10 mouse cellular contexts compared by ENCODE assay signal in genomic region chr17:32753634-32754033, GRCm38 (mm10). TPM values are rescaled to one million over a fixed set of nuclear protein-coding genes. Genes with fewer than 3 reads are reported as not detected.
A peak's percentile ranks its signal among the peaks of the same experiment; 100 is the strongest.
DNase-seq lines count a peak whose midpoint lies in the region; ATAC-seq and TF ChIP-seq lines count a peak whose summit lies in the region.
"Had no signal": no experiment of that assay in that cellular context is flagged by ENCODE, and none has a peak within 500 bp of the region (broad histone marks: within the 10 kb centered on the region; RNA-seq: fewer than 3 reads in every experiment).

No protein-coding gene starts in this region.

- no peak overlapping the region for H3K9ac ChIP-seq in lung, postnatal 0 days (replicated peaks; ENCODE audit: low read depth)
- H3K9ac ChIP-seq: neural tube, embryonic 13.5 days had no signal

- no peak overlapping the region for H3K4me2 ChIP-seq in lung, postnatal 0 days (replicated peaks; ENCODE audit: low read depth, low read length)
- H3K4me2 ChIP-seq: neural tube, embryonic 13.5 days had no signal

- ATAC-seq in lung, postnatal 0 days = peak; percentile 43

- peak; percentile 60 for TF ChIP-seq CTCF in lung, postnatal 0 days (IDR thresholded peaks at IDR 0.05)

- no peak overlapping the region for H3K4me3 ChIP-seq in lung, postnatal 0 days (ENCODE audit: low read depth, low read length)
- H3K4me3 ChIP-seq: neural tube, embryonic 13.5 days had no signal

- no peaks in the 10 kb centered on the region for H3K36me3 ChIP-seq in lung, postnatal 0 days (ENCODE audit: insufficient read depth, low read length)
- H3K36me3 ChIP-seq: G1E; neural tube, embryonic 13.5 days had no signal

- H3K9me3 ChIP-seq in lung, postnatal 0 days (ENCODE audit: low read length) = no peaks in the 10 kb centered on the region
- H3K9me3 ChIP-seq: G1E; neural tube, embryonic 13.5 days had no signal

- DNase-seq in cerebellum, postnatal 25 days = peak; percentile 13 to 42
- no peak for DNase-seq in cerebellum, adult 11 months
- peak; percentile 4 for DNase-seq in ovary, adult 18-20 months (ENCODE audit: low spot score)
- no peak for DNase-seq in ovary, postnatal 10 days (ENCODE audit: low spot score)
- DNase-seq in heart, postnatal 14 days = peak; percentile 19 to 34
- DNase-seq in lung, postnatal 0 days (ENCODE audit: low spot score) = peak; percentile 41
- no peak for DNase-seq in T-cell, adult 2 months (ENCODE audit: low spot score)
- DNase-seq in frontal cortex, adult 2 months (ENCODE audit: extremely low spot score in 1 of 2, low spot score in 1 of 2) = no peak

- H3K4me1 ChIP-seq in lung, postnatal 0 days (ENCODE audit: insufficient read depth, low read depth, low read length) = no peaks in the 10 kb centered on the region
- H3K4me1 ChIP-seq: neural tube, embryonic 13.5 days had no signal

- TF ChIP-seq EP300 in lung, postnatal 0 days (IDR thresholded peaks at IDR 0.05) = no peak

- no peak overlapping the region for H3K27ac ChIP-seq in lung, postnatal 0 days (ENCODE audit: low read length)
- H3K27ac ChIP-seq: neural tube, embryonic 13.5 days had no signal

- WGBS in lung, postnatal 0 days = 14% methylated on average over 12 of the region's 12 CpGs

- no peaks in the 10 kb centered on the region for H3K27me3 ChIP-seq in lung, postnatal 0 days (replicated peaks; ENCODE audit: insufficient read depth, low read length)
- H3K27me3 ChIP-seq: neural tube, embryonic 13.5 days had no signal

- intact Hi-C loops in heart, postnatal 14 days (cut with DNase I) = loop anchor here (10.0 kb wide), 1 partner anchor 111 kb away; no protein-coding TSS in a partner anchor

RNA-seq across cellular contexts. Expression of gene Zfp871, which starts 34.5 kb away (rescaled TPM):
- total RNA-seq in heart, postnatal 14 days (2021) = 10 to 100 TPM; 36.0 to 40.5 TPM
- 18.9 and 21.5 TPM in 2 replicates for polyA plus RNA-seq in lung, postnatal 0 days (2015; fragmentation: Nextera tagmentation; extraction: Ambion mirVana)
- polyA plus RNA-seq in frontal cortex, adult 2 months (2012; rRNA removed) = 30.6 and 31.8 TPM in 2 replicates

RNA-seq across cellular contexts. Expression of gene Zfp811, which starts 56.1 kb away (rescaled TPM):
- under 1 TPM; 0.22 to 0.24 TPM for total RNA-seq in heart, postnatal 14 days (2021)
- 0.29 and 0.45 TPM in 2 replicates for polyA plus RNA-seq in lung, postnatal 0 days (2015; fragmentation: Nextera tagmentation; extraction: Ambion mirVana)
- 10.1 and 11.5 TPM in 2 replicates for polyA plus RNA-seq in frontal cortex, adult 2 months (2012; rRNA removed)
- polyA plus RNA-seq: G1E had no signal

Comparison
In these comparisons a context has a peak if more than half of its experiments do, and no peak if none do; other contexts are left out.
1. DNase-seq: peak in cerebellum, postnatal 25 days (2 of 2), ovary, adult 18-20 months (single experiment), heart, postnatal 14 days (2 of 2) and lung, postnatal 0 days (single experiment); none in cerebellum, adult 11 months (single experiment), ovary, postnatal 10 days (single experiment), T-cell, adult 2 months (single experiment) and frontal cortex, adult 2 months (0 of 2).